Mouse (Mus musculus): ENCODE measurements around the gene Gm3625.

GRCm38 (mm10) chr12:4547557-4547956 is 45.2 kb downstream of the Gm3625 start:
- TF ChIP-seq GATA1 (IDR thresholded peaks at IDR 0.05; ENCODE audit: low read length) (no peak), TAL1 (IDR thresholded peaks at IDR 0.05; ENCODE audit: low read length) (no peak)
